Mouse (Mus musculus) hindbrain, embryonic 10.5 days (tissue): ENCODE measurements around the gene Rnf38. TPM values are rescaled to one million over a fixed set of nuclear protein-coding genes. Genes with fewer than 3 reads are reported as not detected.

Experiments used
- DNase-seq: peaks from one replicate; pipeline ENCODE4 v3.0.0-alpha.2; 2017; ENCODE audit warnings: low spot score
- H3K27ac ChIP-seq: fragments of 300-500 bp; sonication (generic); 2 replicates; pipeline ENCODE4 v1.5.1; 2016; ENCODE audit warnings: mild to moderate bottlenecking, moderate library complexity
- H3K27me3 ChIP-seq: fragments of 300-500 bp; sonication (generic); 2 replicates; pipeline ENCODE4 v1.6.1; 2016; ENCODE audit warnings: mild to moderate bottlenecking; ENCODE audit not compliant: poor library complexity, insufficient read depth, severe bottlenecking
- H3K36me3 ChIP-seq: fragments of 300-500 bp; sonication (generic); 2 replicates; pipeline ENCODE4 v1.6.1; 2016; ENCODE audit warnings: mild to moderate bottlenecking, moderate library complexity
- H3K4me1 ChIP-seq: fragments of 300-500 bp; sonication (generic); replicated peaks from 2 replicates; pipeline ENCODE4 v1.6.1; 2016; ENCODE audit warnings: mild to moderate bottlenecking
- H3K4me3 ChIP-seq: fragments of 300-500 bp; sonication (generic); 2 replicates; pipeline ENCODE4 v1.5.1; 2016; ENCODE audit warnings: mild to moderate bottlenecking, moderate library complexity
- H3K9me3 ChIP-seq: fragments of 300-500 bp; sonication (generic); 2 replicates; pipeline ENCODE4 v1.6.1; 2016; ENCODE audit warnings: mild to moderate bottlenecking, moderate library complexity
- WGBS: fragments of 180-500 bp; shearing (Covaris S2); methylation state at CpG from one replicate; pipeline ENCODE4 v1.1.7; 2016; 5-methylcytosine and 5-hydroxymethylcytosine counted together
- polyA plus RNA-seq: library from polyadenylated mRNA; unstranded; fragments of >200 nt; fragmentation: Nextera tagmentation; extraction: Ambion mirVana; gene quantifications from 2 replicates; pipeline ENCODE4 v1.2.1, GENCODE M21; 2016

Gene Rnf38
- polyA plus RNA-seq = 33.9 and 39.0 TPM in 2 replicates

DNA sequence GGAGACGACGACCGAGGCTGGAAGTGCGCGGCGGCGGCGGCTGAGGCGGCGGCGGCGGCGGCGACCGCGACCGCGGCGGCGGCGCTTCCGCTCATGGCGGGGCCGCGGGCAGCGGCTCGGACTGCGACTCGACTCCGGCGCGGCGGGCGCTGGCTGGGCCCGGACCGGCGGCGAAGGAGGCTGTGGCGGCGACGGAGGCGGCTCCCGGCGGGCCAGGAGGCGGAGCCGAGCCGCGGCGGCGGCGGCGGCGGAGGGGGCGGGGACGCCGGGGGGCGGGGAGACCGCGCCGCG lies at the start of gene Rnf38:
Rnf38 (minus strand) TSS at position 77 of the 291 bp plus-strand sequence.
- Histone ChIP-seq H3K4me3 (peak within 1 kb of the TSS; percentile 68), H3K27me3 (no peaks in the 10 kb centered on the region), H3K27ac (peak within 1 kb of the TSS; percentile 95), H3K36me3 (no peaks in the 10 kb centered on the region), H3K9me3 (no peaks in the 10 kb centered on the region), H3K4me1 (peaks cover 44% of the 10 kb centered on the region)
- no peak for DNase-seq
- WGBS = 10% methylated on average over 57 of the region's 61 CpGs

DNA sequence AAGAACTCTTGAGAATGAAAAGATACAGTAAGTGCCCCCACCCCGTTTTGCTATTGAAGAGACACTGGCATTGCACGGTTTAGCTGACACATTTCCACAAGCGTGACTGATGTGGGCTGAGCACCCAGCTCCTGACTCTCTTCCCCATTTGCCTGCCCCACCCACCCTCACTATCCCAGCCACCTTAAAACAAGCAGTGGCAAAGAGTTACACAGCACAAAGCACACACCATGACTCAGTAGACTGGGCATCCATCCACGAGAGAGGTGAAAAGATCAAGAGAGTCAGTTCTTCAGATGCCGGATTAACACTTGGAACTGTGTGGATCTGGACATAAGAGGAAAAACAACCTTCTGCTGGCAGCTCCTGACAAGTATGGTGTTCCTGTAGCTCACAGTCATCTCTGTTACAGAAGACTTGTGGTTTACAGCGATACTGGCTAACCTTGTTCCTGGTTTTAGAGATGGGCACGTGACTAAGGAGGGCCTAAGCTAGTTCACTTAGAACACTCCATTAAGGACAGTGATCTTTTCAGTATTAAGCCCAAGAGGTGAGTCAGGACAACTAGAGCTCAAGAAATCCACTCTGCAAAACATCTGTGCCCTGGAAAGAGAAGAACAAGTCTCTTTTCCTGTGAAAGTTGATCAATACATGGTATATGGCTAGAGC lies 48.1 kb upstream of the Rnf38 start:
- H3K36me3 ChIP-seq = no peaks in the 10 kb centered on the region
- no peak overlapping the region for H3K27ac ChIP-seq
- H3K4me3 ChIP-seq = no peak overlapping the region
- H3K27me3 ChIP-seq = no peaks in the 10 kb centered on the region
- no peaks in the 10 kb centered on the region for H3K4me1 ChIP-seq
- no peaks in the 10 kb centered on the region for H3K9me3 ChIP-seq
- DNase-seq = no peak
- WGBS = 83% methylated on average over 7 of the region's 7 CpGs

DNA sequence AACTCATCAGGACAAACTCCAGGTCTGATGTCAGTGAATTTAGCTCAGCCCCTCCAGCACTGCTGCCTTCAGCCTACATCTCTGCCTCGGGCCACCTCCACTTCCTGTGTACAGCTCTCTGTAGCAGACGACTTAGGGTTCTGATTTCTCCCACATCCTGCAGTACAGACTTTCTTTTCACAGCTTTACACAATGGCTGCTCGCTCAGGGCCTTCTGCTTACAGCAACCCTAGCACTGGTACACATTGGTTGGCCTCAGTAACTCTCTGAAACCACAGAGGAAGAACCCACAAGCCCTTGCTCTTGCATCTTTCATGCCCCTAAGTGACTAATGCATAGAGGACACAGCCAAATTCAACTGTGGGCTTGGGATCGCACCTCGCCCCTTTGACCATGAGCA lies 37.5 kb upstream of the Rnf38 start:
- 73% methylated on average over 5 of the region's 5 CpGs for WGBS
- Histone ChIP-seq H3K4me1 (no peaks in the 10 kb centered on the region), H3K27me3 (no peaks in the 10 kb centered on the region), H3K36me3 (no peaks in the 10 kb centered on the region), H3K9me3 (no peaks in the 10 kb centered on the region), H3K27ac (no peak overlapping the region), H3K4me3 (no peak overlapping the region)
- DNase-seq = no peak

DNA sequence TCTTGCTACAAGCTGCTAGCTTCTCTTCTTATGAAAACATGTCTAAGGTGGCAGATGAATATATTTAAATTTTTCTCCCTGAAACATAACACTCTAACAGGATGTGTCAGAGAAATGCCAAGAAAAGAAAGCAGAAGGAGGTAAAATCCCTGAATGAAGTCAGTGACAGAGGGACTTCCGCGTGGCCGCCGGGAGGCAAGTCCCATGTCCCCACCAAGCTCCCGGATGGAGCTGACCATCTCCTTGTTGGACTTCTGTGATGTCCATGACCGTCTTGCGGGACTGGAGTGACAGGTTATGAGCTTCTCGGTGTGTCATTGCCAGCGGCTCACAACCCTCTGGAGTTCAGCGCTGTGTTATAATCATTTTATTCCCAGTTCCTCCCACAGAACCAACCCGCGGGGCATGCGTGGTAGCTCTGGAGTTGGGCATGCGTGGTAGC lies 35.8 kb upstream of the Rnf38 start:
- WGBS = 93% methylated on average over 14 of the region's 14 CpGs
- Histone ChIP-seq H3K4me3 (no peak overlapping the region), H3K9me3 (no peaks in the 10 kb centered on the region), H3K27me3 (no peaks in the 10 kb centered on the region), H3K27ac (no peak overlapping the region), H3K36me3 (no peaks in the 10 kb centered on the region), H3K4me1 (no peaks in the 10 kb centered on the region)
- no peak for DNase-seq

DNA sequence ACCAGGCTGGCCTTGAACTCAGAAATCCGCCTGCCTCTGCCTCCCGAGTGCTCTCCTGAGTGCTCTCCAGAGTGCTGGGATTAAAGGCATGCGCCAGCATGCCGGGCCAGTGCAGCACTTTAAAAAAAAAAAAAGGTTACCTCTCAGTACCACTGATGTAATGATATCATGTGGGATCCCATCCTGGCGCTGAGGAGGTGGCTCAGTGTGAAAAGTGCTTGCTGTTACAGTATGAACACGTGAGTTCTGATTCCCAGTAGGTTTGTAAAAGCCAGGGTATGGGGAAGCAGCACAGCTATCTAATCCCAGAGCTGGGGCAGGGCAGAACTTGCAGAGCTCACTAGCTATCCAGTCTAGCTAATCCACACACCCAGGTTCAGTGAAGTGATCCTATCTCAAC lies 33.8 kb upstream of the Rnf38 start:
- Histone ChIP-seq H3K9me3 (no peaks in the 10 kb centered on the region), H3K27ac (no peak overlapping the region), H3K36me3 (no peaks in the 10 kb centered on the region), H3K27me3 (no peaks in the 10 kb centered on the region), H3K4me1 (no peaks in the 10 kb centered on the region), H3K4me3 (no peak overlapping the region)
- WGBS = 90% methylated on average over 6 of the region's 6 CpGs
- DNase-seq = no peak

DNA sequence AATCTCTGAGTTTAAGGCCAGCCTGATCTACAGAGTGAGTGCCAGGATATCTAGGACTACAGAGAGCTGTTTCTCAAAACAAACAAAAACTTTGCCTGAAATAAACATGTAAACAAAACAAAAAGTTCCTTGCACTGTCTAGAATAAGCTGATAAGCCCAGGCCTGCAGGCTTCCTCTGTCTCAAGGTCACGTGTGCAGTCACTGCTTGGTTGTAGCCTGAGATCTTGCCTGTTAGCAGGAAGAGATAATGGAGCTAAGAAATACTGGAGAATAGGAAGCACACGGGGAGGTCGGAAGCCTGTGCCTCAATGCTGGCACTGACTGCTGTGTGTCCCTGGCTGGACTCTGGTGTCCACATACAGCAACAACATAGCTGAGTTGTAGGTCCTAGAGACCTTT lies 31.9 kb upstream of the Rnf38 start:
- WGBS = 89% methylated on average over 3 of the region's 3 CpGs
- Histone ChIP-seq H3K36me3 (no peaks in the 10 kb centered on the region), H3K9me3 (no peaks in the 10 kb centered on the region), H3K27ac (no peak overlapping the region), H3K4me3 (no peak overlapping the region), H3K27me3 (no peaks in the 10 kb centered on the region), H3K4me1 (no peaks in the 10 kb centered on the region)
- DNase-seq = no peak

DNA sequence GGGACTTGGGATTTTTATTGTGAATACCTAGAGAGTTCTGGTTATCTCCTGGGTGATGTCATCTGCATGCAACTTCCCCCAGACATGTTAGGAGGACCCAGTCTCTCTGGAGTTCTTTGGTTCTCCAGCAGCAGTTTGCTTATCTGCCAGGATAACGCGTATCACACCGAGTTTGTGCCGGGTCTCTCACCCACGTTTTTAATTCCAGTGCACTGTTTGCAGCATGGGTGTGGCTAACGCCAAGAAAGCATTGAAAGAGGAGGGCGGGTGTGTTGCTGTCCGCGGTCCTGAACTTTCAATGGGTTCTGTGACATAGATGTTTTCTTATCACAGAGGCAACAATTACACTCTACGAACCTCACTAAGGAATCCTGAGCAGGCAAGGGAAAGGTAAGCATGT lies 26.7 kb upstream of the Rnf38 start:
- H3K27ac ChIP-seq = no peak overlapping the region
- H3K36me3 ChIP-seq = no peaks in the 10 kb centered on the region
- H3K4me3 ChIP-seq = no peak overlapping the region
- peak; percentile 62 for DNase-seq
- no peaks in the 10 kb centered on the region for H3K27me3 ChIP-seq
- peaks cover 3% of the 10 kb centered on the region; the same call in 1 of the 2 replicates for H3K4me1 ChIP-seq
- 3% methylated on average over 10 of the region's 10 CpGs for WGBS
- H3K9me3 ChIP-seq = no peaks in the 10 kb centered on the region

DNA sequence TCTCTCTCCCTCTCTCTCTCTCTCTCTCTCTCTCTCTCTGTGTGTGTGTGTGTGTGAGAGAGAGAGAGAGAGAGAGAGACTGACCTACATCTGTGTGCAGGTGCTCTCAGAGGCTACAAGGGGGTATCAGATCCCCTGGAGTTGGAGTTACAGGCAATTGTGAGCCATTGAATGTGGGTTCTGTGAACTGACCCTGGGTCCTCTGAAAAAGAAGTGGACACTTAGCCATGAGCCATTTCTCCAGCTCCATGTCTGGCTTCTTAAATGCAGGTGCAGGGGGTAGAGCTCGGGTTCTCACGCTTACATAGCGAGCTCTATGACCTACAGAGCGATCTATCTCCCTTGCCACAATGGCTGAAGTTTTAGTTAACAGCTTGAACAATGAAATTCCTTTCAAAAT lies 25.5 kb upstream of the Rnf38 start:
- no peak overlapping the region for H3K4me3 ChIP-seq
- H3K27me3 ChIP-seq = no peaks in the 10 kb centered on the region
- H3K27ac ChIP-seq = no peak overlapping the region
- no peaks in the 10 kb centered on the region for H3K9me3 ChIP-seq
- DNase-seq = no peak
- H3K4me1 ChIP-seq = peaks cover 3% of the 10 kb centered on the region; the same call in 1 of the 2 replicates
- 88% methylated on average over 4 of the region's 4 CpGs for WGBS
- no peaks in the 10 kb centered on the region for H3K36me3 ChIP-seq

DNA sequence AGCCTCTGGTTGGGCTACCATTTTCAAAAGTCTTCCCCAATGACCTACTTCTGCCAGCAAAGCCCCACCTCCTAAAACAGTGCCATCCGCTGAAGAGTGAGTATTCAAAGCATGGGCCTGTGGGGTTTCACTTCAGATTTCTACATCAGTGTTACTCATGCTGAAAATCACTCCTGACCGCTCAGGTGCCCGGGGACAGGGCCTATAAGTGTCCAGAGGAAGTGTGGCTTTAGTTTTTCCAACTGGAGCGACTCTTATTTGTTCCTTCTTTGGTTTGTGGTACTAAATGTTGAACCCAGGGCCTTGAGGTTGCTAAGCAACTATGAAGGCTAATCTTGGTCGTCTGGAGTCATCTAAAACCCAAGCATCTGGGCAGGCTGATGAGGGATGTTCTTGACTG lies 21.0 kb upstream of the Rnf38 start:
- Histone ChIP-seq H3K27ac (no peak overlapping the region), H3K27me3 (0 out of 2 replicates have a peak, but pooled peaks cover 6% of the 10 kb centered on the region), H3K4me3 (no peak overlapping the region), H3K4me1 (peaks cover 31% of the 10 kb centered on the region), H3K9me3 (no peaks in the 10 kb centered on the region), H3K36me3 (no peaks in the 10 kb centered on the region)
- DNase-seq = no peak
- 81% methylated on average over 5 of the region's 5 CpGs for WGBS

DNA sequence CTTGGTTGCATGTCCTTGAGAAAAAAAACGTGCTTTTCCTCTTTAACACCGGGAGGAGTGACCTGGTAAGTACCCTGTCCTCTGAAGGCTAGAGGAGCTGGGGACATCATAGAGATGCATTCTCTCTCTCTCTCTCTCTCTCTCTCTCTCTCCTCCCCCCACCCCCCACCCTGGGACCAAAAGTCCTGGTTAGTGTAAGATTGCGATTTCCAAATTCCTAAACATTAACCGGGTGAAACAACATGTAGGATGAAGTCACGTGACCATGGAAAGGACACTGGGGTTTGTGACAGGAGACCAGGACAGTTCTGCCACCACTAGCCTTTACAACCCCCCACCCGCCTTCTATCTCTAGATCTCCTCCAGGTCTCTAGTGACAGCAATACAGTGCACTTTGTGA lies 19.6 kb upstream of the Rnf38 start:
- Histone ChIP-seq H3K4me3 (peak overlapping the region; percentile 31), H3K27ac (no peak overlapping the region), H3K36me3 (no peaks in the 10 kb centered on the region), H3K4me1 (peaks cover 40% of the 10 kb centered on the region), H3K9me3 (no peaks in the 10 kb centered on the region), H3K27me3 (0 out of 2 replicates have a peak, but pooled peaks cover 6% of the 10 kb centered on the region)
- WGBS = 14% methylated on average over 6 of the region's 6 CpGs
- no peak for DNase-seq

DNA sequence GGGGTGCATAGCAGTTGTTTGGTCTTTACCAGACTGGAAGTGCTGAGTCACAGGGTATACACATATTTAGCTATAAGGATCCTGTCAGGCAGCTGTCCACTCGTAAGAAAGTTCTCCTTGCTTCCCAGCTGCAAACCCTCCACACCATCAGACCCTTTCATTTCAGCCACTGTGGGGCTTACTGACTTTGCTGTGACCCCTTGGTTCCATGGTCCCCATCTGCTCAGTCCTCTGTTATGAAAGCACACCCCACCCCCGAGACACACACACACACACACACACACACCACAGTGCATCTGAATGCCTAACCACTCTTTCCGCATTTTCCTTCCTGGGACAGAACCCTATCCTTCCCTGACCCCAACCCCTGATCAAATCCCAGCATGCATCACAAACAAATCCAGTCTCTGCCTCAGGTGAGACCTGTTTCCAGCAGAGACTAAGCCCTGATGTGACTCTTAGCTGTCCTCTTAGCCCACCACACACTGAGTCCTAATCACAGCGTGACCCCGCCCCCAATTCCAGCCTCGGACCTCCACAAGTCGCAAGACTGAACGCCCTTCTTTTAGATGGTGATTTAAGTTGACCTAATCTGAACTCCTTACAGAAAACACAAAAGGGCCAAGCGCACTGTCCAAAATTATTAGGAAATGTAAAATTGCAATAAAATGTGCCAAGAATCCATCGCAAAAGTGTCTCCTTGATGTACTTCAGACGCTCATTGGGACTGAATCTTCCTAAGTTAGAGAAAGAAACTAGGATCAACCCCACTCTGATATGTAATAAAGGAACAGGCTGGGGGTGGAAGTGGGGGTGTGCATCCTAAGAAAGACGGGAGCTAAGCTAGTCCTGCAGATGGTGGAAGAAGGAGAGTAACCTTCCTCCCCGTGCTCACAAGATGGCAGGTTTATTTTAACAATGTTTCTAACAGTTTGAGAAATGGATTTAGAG lies 18.7 kb upstream of the Rnf38 start:
- Histone ChIP-seq H3K27ac (no peak overlapping the region), H3K4me1 (peaks cover 50% of the 10 kb centered on the region), H3K4me3 (no peak overlapping the region; the same call in 1 of the 2 replicates), H3K36me3 (no peaks in the 10 kb centered on the region), H3K27me3 (0 out of 2 replicates have a peak, but pooled peaks cover 6% of the 10 kb centered on the region), H3K9me3 (no peaks in the 10 kb centered on the region)
- DNase-seq = peak; percentile 6
- 10% methylated on average over 13 of the region's 13 CpGs for WGBS

DNA sequence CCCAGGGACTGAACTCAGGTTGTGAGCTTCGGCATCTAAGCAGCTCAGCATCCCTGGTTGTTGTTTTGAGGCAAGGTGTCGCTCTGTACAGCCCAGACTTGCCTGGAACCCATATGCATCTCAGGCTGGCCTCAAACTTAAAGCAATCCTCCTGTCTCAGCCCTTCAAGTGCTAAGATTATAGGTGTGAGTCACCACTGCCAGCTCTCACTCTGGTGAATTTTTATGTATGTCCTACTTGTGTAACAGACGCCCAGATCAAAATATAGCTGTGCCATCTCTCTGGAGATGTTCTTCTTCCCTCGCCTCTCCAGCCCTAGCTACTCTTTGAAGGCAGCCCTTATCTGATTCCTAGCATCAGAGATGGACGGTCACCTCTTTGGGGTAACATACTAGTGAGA lies 17.9 kb upstream of the Rnf38 start:
- 82% methylated on average over 5 of the region's 5 CpGs for WGBS
- Histone ChIP-seq H3K4me3 (no peak overlapping the region), H3K36me3 (no peaks in the 10 kb centered on the region), H3K9me3 (no peaks in the 10 kb centered on the region), H3K27ac (no peak overlapping the region), H3K4me1 (peaks cover 55% of the 10 kb centered on the region), H3K27me3 (0 out of 2 replicates have a peak, but pooled peaks cover 6% of the 10 kb centered on the region)
- DNase-seq = no peak

DNA sequence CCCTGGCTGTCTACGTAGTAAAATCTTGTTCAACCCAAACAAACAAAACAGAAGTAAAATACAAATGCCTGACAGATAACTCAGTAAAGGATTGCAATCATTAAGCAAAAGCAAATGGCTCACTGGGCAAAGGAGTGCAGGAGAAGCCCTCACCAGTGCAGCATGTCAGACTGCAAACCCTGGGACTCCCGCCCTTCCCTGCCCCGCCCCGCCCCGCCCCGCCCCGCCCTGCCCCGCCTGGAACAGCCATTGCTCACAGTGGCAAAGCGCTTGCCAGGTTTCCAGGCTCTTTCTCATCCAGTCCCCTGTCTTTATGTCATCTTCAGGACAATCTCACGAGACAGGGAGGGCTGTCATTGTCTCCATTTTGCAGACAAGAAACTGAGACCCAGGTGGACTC lies 16.1 kb upstream of the Rnf38 start:
- H3K4me3 ChIP-seq = peak overlapping the region; percentile 39
- H3K4me1 ChIP-seq = peaks cover 55% of the 10 kb centered on the region
- peak; percentile 29 for DNase-seq
- 0 out of 2 replicates have a peak, but pooled peaks cover 6% of the 10 kb centered on the region for H3K27me3 ChIP-seq
- H3K27ac ChIP-seq = peak overlapping the region; percentile 67; the same call in 1 of the 2 replicates
- no peaks in the 10 kb centered on the region for H3K36me3 ChIP-seq
- WGBS = 3% methylated on average over 10 of the region's 10 CpGs
- H3K9me3 ChIP-seq = no peaks in the 10 kb centered on the region
